Mouse (Mus musculus) stomach, postnatal 0 days (tissue): ENCODE results near the gene Gm4846.

Experiments
- CTCF ChIP-seq: IDR thresholded peaks from 2 replicates; pipeline ENCODE4 v1.5.1; 2016; ENCODE audit warnings: antibody characterized with exemption, low read depth, mild to moderate bottlenecking, moderate library complexity
- EP300 ChIP-seq: optimal IDR thresholded peaks from 2 replicates; pipeline ENCODE3; 2016; ENCODE audit warnings: antibody characterized with exemption

DNA sequence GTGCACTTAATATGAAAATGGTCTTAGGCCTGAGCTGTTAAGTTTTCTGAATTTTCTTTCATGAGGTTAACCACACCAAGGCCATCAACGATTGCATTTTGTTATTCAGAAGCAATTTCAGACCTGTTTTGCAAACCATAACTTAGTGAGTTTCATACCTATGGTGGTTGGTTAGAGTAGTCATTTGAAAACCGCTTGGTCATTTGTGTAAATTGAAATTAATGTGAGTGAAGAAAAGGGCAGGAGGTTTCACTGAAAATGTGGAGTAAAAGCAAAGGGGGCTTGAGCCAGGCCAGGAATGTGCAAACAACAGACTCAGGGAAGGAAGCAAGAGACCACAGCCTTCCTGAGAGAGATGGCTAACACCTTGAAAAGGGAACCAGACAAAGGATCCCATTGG, 17.9 kb downstream of the Gm4846 start:
- TF ChIP-seq CTCF (no peak), EP300 (no peak)
